Mouse (Mus musculus): ENCODE data around the gene Mslnl.
A peak's percentile ranks its signal among the peaks of the same experiment; 100 is the strongest.
"Not testable (repeated sequence)": the region's sequence is repeated elsewhere in the genome, so short reads cannot be mapped to it uniquely, and the experiment has no call there.

Mslnl gene

DNA sequence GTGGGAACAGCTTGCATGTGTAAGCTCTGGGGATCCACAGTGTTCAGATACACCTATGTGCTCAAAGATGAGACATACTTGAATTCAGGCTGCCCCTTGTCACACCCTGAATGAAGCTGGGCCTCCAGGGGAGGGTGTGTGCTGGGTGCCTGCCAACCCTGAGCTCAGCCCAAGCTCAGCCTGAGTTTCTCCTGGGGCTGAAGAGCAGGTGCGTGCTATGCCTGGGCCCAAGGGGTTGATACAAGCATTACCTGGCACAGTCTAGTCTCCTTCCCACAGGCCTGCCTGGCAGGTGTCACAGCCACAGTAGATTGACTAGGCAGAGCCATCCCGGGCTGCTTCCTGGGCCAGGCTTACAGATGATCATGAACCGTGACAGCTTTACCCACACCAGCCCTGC, at the start of gene Mslnl:
Gene Mslnl (plus strand): TSS at position 298 of the 400 bp plus-strand sequence.
- DNase-seq: no peak

DNA sequence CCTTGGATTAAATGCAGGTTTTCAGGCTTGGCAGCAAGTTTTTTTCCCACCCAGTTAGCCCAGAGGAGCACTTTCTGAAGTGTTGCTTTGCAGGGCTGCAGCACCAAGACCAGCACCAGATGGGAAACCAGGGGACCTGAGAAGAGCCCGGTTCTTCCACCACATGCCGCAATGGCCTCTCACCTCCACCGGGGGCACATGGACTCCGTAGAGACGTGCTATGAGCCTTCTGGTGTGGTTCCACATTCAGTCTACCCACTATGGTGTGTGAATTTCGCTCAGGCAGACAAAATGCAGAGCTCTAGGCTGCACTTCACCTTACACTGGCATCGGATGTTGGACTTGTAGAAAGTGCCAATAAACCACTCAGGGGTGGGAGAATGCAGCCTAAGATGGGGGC, 49.5 kb upstream of the Mslnl start:
- peak; percentile 56 for DNase-seq

GRCm38 (mm10) chr17:25688922-25689321, 46.9 kb upstream of the Mslnl start:
- DNase-seq: peak; percentile 77

GRCm38 (mm10) chr17:25696263-25696662, 39.6 kb upstream of the Mslnl start:
- DNase-seq: no peak

DNA sequence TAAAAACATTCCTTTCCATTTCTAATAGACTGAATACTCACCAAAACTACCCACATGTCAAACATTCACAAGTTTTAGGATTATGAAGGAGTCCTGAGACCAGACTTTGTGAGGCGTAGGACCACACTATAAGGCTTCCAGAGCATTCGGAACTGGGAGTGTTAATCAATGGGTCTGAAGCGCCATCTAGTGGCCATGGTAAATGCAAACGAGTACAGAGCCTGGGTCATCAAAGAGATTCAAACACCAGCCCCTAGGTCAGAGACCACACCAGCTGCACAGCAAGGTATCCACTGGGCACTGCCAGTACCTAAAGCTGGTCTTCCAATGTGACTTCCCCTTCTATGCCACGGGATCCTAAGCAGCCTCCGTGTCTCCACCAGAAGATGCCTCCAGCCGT, 37.4 kb upstream of the Mslnl start:
- peak; percentile 91 for DNase-seq

DNA sequence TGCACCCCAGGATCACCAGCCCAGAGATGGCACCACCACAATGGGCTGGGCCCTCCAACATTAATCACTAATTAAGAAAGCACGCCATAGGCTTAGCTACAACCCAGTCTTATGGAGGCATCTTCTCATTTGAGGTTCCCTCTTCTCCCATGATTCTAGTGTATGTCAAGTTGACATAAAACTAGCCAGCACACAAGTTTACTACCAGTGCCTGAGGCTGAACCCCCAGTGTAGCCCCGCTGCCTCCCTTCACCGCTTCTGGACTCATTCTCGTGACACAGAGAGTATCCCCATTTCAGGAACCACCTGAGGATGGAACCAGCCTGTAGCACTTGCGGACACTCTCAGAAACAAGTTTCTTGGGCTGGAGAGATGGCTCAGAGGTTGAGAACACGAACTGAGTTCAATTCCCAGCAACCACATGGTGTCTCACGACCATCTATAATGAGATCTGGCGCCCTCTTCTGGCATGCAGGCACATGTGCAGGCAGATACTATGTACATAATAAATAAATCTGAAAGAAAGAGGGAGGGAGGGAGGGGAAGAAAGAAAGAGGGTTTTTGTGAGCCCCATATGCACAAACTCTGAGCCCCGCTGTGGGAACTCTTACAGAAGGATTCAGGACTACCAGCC, 34.9 kb upstream of the Mslnl start:
- DNase-seq: peak; percentile 42

- no peak for DNase-seq
Observed at GRCm38 (mm10) chr17:25709994-25710393, 25.8 kb upstream of the Mslnl start.

- no peak for DNase-seq
Observed at GRCm38 (mm10) chr17:25711136-25711535, 24.7 kb upstream of the Mslnl start.

GRCm38 (mm10) chr17:25715627-25716026, 20.2 kb upstream of the Mslnl start:
- DNase-seq: peak; percentile 35

- DNase-seq: peak; percentile 36
Observed at GRCm38 (mm10) chr17:25716130-25716529, 19.7 kb upstream of the Mslnl start.

DNA sequence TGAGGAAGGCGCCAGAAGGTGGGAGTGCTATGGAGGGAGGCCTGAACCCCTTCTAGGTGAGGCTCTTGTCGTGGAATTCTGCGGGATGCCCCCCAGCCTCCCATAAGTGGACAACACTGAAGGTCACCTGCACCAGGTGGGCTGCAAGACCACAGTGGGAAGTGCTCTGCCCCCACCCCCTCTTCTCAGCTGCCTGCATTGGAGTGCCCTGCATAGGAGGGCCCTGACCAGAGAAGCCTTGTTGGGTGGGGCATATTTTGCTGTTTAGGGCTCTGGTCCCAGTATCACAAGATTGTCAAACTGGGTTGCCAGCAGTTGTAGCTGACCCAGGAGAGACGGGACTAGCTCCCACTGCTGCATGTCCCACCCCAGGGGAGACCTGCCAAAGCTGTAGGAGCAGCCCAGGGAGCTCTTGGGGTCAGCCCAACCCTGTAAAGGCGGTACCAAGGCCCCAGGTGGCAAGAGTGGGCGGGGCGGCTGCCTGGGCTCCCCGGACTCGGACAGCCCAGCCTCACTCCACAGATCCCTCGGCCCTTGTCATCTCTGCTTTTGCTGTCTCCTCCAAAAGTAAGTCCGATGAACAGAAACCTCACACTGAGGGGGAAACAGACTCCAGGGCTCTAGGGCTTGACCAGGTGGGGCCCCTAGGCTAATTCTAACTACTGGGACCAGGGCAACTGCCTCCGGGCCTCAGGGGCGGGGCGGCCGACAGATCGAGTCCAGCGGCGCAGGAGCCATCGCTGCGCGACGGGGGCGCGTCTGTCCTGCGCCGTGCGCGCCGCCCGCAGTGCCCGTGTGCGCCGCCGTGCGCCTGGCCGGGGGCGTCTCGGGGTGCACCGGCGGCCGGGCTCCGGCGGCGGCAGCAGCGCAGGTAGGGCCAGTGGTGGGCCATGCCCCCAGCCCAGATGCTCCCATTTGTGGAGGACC, 18.9 kb upstream of the Mslnl start, which contains the start of gene Gng13:
Gene Gng13 (plus strand): TSS at position 461 of the 927 bp plus-strand sequence.
- DNase-seq: peak; percentile 46

GRCm38 (mm10) chr17:25717691-25718090, 18.2 kb upstream of the Mslnl start:
- no peak for DNase-seq

DNA sequence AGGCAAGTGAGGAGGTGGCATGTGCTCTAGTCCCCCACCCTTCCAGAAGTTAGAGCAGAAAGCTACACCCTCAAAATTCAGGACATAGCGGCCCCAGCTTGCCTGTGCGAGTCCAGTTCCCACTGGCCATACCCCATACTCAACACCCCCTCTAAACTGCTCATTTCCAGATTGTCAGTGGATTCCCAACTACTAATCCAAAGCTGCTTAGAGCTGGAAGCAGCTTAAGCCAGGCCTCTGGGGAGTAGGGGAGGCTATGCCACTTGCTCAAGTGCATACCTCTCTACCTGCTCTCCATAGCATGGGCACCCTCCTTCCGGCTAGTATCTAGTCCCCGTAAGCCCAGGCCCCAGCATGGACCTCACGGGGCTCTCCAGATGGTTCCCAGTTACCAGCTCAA, 14.4 kb upstream of the Mslnl start:
- peak; percentile 75 for DNase-seq

GRCm38 (mm10) chr17:25723470-25723869, 12.4 kb upstream of the Mslnl start:
- no peak for DNase-seq

GRCm38 (mm10) chr17:25723919-25724318, 11.9 kb upstream of the Mslnl start:
- peak; percentile 59 for DNase-seq

DNA sequence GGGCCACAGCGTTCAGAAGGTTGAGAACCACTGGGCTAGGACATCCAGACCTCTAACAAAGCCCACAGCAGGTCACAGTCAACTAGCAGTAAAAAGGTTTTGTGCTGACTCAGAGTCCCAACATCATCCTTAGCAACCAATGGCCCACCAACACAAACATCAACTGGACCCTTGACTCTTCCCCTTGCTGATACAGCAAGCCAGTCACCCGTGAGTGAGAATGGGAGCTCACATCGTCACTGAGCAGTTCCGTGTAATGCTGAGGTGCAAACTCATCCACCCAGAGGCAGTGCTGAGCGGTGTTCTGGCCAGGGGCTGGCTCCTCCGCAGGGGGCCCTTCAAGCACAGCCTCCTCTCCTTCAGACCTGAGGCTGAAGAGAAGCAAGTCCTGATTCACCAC, 10.6 kb upstream of the Mslnl start:
- DNase-seq: no peak

DNA sequence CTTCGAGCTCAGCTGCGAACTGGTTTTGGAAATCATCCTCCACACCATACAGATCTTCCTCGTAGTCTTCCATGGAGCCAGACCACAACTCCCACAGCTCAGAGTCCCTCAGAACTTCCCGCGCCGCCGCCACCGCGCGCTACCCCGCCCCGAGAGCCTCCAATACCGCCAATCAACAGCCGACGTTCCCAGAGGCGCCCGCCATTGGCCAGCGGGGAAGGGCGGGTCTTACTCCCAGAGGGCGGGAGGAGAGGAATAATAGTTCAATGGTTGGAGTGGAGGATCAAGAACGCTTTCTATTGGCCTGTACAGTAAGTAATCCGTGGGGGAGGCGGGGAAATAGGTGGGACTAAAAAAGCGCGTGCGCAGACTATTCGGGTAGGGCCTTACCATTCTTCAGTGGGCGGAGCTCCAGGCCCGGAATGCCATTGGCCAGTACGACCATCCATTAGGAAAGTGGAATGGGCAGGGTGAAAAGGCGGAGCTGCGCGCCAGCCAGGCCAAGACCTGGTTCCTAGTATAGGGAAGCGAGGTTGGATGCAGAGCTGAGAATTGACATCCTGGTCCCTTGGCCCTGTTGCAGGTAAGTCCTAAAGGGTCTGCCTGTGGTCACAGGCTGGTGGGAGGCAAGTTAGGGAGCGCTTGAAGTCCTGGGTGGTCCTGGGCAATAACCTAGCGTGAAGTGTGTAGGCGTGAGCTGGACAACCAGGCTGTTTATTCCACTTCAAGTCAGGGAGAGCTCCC, 8.4 kb upstream of the Mslnl start, which contains the start of the genes Chtf18 and Rpusd1:
Gene Chtf18 (minus strand): TSS at position 155 of the 744 bp plus-strand sequence.
Gene Rpusd1 (plus strand): TSS at position 406 of the 744 bp plus-strand sequence.
- peak; percentile 100 for DNase-seq

GRCm38 (mm10) chr17:25728009-25728270, 7.9 kb upstream of the Mslnl start:
- no peak for DNase-seq

DNA sequence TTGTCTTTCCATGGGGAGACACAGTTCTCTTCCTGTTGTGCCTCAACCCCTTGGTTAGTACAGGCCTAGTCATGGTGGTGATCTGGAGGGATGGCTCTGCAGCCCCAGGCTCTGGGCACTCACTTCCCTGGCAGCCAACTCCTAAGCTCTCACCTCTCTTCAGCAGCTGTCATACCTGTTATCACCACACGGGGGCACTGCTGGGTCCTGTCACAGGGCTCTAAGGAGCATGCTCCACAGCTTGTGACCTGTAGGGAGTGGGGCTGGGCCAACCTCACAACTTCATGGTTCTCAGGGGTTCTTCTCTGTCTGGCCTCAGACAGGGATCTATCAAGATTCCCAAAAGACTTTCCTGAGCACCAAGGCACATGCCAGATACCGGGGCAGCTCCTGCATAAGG, 3.8 kb upstream of the Mslnl start:
- DNase-seq: peak; percentile 93

GRCm38 (mm10) chr17:25735246-25735645, 596 bp upstream of the Mslnl start:
- no peak for DNase-seq

- no peak for DNase-seq
Observed at GRCm38 (mm10) chr17:25738861-25739260, 3.0 kb downstream of the Mslnl start.

GRCm38 (mm10) chr17:25741471-25741870, 5.6 kb downstream of the Mslnl start:
- DNase-seq: not testable (repeated sequence)

GRCm38 (mm10) chr17:25743831-25744230, 8.0 kb downstream of the Mslnl start:
- no peak for DNase-seq
